Mouse (Mus musculus) cerebellum, postnatal 14 days (tissue): ENCODE results near the gene Krt35.

Source experiments
- DNase-seq, 2 experiments: peaks; one replicate each; pipeline ENCODE4 v3.0.0; 2021; ENCODE audit warnings: mixed read lengths in 2 of 2

Gene Krt35

DNA sequence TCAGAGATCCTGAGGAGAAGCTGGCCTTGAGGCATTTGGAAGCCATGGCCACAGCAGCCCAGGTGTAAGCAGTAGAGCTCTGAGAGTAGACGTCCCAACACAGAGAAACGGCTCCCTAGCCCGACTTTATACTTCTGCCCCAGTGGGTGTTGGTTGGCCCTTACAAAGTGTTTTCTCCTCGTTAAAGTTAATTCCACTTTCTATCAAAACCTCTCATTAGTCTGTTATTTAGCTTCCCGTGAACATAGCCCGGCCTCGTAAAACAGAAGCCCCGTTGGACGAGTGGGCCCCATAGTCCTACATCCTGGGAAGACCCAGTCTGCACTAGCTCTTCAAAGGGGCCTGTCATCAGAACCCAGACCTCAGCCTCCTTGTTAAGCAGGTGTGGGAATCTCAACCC is at the start of gene Krt35:
Gene Krt35, minus strand, starts transcription at position 101 of the 400 bp plus-strand sequence.
- no peak for DNase-seq

DNA sequence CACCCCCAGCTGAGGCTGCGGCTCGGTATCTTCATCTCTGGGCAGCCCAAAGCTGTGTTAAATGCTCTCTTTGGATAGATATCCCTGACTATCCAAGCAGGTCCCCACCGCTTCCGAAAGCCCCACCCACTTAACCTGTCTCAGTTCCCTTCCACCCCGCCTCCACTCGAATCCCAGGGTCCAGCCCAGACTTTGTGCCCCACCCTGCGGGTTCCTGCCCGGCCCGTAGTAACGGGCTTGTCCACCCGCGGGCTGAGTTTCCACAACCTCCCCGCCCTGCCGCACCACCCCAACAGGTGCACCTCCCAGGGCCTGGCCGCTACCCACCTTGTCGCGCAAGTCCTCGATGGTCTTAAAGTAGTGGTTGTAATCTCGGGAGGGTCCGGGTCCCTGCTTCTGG is 49.1 kb upstream of the Krt35 start:
- DNase-seq: no peak

DNA sequence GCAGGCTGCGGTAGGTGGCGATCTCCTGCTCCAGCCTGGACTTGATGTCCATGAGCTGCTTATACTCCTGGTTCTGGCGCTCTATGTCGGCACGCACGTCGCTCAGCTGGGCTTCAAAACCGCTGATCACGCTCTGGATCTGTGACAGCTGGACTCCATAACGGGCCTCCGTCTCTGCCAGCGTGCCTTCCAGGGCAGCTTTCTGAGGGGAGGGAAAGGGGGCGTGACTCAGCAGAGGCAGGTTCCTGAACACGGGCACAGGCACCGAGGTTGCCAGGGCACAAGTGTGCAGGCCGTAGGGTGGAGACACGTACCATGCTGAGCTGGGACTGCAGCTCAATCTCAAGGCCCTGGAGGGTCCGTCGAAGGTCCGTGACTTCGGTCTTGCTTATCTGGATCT is 44.9 kb upstream of the Krt35 start:
- no peak for DNase-seq

DNA sequence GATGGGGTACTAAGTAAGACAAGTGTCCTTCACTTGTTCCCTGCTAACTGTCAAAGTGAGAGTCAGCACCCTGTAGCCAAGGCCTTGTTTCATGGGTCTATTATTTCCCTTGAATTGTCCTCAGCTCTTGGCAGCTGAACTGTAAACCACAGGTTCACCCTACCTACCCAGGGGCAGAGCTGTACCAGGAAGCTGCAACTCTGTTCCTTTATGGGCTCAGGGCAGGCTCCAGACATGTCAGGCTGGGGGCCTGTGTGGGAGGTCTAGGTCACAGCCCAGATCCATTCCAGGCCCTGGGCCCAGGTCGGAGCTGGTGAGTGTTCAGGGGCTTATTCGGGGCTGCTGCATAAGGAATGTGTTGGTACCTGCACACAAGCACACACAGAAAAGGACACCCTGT is 43.4 kb upstream of the Krt35 start:
- DNase-seq: no peak

DNA sequence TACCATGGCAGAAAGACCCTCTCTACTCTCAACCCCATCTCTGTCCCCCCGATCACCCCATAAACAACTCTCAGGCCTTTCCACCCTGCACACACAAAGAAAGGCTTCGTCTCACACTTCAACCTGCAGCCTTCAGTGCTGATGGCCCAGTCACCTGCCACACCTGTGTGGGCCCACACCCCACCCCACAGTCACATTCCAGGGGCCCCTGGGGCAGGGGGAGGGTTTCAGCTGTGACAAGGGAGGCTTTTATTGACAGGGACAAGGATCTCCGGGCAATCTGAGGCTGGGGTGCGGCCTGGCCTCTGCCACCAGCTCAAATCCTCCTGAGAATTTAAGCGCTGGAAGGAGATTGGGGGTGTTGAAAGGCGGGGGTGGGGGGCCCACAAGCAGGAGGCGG is 42.8 kb upstream of the Krt35 start:
- DNase-seq: no peak

DNA sequence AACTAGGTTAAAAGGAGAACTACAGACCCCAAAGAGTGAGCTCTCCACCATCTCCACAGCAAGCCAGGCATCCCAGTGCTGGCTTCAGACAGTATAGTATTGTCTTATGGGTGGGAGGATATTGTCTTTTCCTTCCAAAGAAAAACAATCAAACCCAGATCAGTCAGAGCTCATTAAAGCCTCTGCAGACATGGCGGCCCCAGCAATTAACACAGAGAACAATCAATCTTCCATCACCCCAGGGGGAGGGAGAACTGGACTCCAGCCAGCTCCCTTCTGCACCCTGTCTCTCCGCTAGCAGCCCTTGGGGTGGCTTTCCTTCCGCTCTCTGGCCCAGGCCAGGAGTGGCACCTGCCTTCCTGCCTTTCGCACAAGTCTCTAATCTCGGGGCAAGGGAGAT is 41.7 kb upstream of the Krt35 start:
- no peak for DNase-seq

DNA sequence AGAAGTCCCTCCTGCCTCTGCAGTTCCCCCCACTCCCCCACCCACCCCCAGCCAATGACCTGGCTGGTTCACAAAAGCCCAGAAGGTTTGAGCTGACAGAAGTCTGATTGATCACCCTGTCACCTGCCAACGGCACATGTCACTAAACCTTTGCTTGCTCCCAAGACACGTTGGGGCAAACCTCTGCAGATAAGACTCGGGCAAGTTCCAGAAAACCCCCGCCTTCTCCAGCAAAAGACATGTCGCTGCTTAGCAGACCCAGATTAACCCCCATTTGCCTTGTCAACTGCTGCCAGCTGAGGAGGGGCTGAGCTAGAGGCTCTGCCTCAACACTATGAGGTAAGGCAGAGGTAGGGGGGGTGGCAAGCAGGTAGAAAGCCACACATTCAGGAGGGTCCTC is 40.5 kb upstream of the Krt35 start:
- DNase-seq: no peak

DNA sequence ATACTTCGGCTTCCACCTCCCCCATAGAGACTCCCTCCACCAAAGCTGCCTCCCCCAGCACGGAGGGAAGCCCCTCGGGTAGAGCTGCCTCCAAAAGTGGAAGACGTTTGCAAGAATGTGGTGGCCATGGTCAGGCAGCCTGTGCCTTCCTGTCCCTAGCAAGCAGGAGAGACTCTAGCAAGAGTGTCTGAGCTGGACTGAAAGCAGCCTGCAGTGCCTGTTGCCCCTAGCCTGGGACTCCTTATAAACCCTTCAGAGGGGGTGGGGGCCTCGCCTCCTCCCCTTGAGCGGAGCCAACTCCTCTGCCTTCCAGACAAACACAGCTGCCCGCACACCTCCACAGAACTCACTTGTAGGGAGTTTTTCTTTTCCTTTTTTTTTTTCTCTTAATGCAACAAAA is 39.7 kb upstream of the Krt35 start, which contains the start of gene Krt15:
Gene Krt15, minus strand, starts transcription at position 198 of the 400 bp plus-strand sequence.
- no peak for DNase-seq

DNA sequence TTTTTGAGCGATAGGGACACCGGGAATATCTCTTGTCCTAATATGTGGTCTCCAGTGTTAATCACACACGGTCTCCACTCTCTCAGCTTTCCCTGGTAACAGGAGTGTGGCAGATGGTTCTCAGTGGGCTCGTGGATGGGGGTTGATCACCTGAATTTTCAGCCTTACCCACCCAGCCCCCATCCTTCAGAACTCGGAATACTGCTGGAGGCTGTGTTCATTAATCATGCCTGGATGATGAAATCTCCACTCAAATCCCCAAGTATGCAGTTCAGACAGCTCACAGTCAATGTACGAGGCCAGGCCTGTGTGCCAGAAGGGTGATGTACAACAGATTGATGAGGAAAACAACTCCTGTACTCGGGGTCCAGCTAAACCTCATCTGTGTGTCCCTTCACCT is 28.9 kb upstream of the Krt35 start:
- peak; percentile 36 to 44 for DNase-seq

DNA sequence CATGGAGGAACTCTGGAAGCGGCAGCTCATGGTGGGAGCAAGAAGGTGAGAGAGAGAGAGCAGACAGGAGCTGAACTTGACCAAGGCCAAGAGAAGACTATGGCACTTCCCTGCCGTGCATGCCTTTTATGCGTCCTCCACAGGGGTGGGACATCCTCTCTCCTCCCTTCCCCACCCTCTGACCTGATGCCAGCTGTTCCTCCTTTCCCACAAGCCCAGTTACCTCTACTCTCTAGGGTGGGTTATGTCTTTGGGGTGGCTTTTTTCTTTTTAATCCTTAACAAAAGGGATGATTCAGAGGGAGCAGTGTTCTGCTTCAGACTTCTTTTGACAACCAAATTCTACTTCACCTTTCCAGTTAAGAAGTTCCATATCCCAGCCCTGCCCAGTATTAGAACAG is 25.4 kb upstream of the Krt35 start, which contains the start of gene Krt13:
Gene Krt13, minus strand, starts transcription at position 101 of the 400 bp plus-strand sequence.
- no peak for DNase-seq

DNA sequence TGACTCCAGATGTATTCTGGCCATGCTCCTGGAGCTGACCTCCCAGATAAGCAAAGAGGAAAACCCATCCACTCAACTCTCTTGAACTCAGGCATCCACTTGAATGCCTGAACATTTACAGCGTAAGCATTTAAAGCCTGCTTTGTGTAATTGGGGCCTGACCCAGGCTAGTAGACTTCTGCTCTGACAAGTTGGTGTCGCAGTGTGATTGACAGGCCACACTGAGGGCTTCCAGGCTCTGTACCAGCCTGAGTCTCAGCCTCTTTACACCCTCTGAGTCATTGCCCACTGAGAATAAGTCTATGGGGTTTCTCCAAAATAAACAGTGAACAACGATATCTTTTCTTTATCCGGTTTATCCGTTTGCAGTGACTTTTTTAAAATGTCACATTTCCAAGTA is 24.3 kb upstream of the Krt35 start:
- DNase-seq: no peak

DNA sequence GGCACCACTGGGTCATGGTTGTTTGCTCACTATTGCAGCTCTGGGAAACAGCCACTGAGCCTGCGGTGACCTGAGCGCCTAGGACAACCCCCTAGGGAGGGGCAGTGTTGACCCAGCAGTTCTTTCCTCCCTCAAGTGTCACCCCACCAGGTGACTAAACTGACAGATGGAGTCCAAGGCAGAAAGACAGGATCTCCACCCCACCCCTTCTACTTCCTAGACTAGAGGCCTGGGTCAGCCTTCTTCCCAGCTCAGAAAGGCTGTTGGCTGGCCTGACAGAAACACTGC is 17.6 kb upstream of the Krt35 start:
- no peak for DNase-seq

DNA sequence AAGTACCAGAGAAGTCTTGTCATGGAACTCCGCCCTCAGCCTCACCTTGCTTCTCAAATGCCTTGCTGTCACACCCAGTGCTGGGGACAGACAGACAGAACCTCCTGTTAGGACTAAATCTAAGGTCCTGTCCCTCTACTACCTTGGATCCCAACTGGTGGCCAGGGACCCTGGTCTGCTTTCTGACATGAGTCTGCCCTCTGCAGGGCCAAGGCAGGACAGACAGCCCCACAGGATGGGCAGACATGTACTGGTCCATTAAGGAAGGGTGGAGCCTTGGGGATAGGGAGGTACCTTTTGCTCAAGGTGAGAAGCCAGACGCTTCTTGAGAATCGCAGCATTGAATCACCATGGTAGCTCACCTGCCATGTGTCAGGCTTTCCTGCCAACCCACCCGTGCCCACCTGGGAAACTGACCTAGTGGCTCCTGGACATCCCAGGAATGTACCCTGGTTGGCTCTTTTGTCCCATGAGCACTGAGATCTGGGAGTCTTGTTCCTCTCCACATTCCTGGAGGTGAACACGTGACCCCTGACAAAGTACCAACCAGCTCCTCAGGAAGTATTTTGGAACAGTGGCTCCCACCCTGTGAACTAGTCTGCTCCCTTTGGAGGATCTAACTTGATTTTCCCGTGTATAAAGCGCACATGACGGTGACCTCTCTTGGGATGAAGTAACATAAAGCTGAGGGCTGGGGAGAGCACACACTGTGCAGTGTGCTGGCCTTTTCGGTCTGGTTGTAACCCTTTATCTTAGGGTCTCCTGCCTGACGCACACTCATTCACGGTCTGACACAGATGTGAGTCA is 17.1 kb upstream of the Krt35 start:
- DNase-seq: no peak

DNA sequence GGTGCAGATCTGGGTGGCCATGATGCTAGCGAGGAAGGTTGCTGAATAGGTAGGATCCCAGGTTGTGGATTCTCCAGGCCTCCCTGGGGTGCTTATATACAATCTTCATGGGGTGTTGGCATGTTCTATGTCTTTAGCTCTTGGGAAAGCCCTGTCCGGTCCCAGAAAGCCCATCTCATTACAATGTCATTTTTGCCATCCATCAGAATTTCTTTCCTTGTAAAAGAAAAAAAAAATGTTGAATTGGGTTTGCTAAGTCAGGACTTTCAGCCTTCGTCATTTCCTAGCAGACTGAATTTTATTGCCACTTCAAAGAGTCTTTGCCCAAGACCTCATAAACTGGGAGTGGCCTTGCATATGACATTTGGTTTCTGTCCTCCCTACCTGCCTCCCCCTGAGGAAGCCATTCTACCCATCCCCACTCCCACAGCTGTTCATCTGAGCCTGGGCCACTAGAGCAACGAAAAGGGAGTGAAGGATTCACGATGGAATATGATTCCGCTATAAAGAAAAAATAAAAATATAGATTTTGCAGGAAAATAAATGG is 9.6 kb upstream of the Krt35 start, which contains the start of gene Krt36:
Gene Krt36, minus strand, starts transcription at position 51 of the 547 bp plus-strand sequence.
- no peak for DNase-seq

DNA sequence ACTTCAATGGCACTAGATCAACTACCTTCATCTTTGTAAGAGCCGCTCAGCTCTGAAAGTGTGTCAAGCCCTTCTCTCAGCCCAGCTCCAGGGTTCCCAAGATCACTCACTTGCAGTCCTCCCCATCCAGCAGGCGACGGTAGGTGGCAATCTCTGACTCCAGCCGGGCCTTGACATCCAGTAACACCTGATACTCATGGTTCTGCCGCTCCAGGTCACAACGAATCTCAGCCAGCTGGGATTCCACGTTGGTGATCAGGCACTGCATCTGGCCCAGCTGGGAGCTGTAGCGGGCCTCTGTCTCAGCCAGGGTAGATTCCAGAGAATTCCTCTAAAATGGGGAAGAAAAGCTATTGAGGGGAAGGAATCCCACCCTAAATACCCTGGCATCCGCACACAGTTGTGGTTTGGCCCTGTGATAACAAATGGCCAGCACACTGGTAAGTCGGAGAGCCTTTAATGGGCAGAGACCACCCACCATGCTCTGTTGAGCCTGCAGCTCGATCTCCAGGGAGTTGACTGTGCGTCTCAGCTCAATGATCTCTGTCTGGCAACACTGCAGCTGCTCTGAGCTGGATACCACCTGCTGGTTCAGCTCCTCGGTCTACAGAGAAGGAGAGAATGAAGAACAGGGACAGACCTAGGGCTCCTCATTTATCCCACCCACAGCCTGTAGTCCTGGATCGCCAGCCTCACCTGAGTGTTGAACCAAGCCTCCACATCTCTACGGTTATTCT is 6.8 kb upstream of the Krt35 start:
- no peak for DNase-seq

DNA sequence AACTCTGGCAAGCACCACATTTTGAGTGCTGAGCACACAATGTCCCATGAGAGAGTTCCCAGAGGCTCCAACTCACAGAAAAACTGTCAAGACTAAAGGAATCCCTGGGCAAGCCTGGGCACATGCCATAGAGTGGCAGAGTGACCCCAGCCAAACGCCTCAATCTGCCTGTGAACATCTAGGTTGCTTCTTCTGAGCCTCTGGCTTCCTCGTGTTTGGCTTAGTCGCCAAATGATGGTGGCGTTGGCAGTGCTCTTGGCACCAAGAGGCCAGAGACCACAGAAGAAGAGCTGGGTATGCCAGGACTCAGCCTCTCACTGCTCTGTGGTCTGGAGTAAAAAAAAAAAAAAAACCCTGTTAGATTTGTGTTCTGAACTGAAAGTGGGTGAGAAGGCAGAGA is 4.3 kb upstream of the Krt35 start:
- DNase-seq: peak; percentile 17 to 22

DNA sequence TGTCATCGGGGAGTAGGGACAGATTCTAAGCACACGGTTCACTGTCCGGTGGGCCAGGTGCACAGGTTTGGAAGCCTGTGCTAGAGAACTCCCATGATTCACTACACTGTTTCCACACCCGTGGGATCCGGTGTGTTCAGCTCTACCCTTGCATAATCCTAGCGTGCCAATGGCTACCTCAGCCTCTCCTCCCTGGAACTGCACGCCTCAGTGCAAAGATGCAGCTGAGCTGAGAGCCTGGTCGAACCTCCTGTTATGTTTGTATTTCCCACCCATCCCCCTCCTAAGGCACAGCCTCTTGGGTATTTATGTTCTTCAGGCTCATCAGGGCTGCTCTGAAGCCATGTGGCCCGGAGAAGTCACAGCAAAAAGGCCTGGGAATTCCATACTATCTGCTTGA is 1.8 kb upstream of the Krt35 start:
- no peak for DNase-seq

DNA sequence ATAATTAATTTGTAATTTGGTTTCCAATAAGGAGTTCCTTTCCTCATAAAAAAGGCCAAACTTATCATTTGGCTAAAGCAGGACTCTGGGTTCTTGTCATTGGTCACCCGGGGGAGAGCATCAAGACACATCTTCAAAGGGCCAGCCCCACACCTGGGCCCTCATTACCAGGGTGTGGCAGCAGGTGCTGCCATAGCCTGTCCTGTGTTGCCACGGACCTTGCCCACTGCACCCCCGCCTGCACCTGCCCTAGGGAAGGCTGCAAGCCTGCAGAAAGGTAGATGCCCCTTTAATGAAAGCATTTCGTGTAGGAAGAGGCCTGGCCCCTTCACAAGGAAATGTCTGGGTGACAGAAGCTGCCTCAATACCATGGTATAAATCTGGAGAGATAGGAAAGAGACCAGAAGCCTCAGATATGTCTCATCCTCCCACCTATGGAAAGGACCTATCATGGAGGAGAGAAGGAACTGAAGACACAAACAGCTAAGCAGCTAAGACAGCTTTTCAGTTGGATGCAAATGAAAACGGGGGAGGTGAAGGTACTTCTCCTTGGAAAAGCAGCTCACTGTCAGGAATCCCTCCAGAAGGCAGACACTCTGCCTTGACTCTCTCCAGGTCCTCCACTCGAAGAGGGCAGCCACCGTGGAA is 7.5 kb downstream of the Krt35 start:
- no peak for DNase-seq

DNA sequence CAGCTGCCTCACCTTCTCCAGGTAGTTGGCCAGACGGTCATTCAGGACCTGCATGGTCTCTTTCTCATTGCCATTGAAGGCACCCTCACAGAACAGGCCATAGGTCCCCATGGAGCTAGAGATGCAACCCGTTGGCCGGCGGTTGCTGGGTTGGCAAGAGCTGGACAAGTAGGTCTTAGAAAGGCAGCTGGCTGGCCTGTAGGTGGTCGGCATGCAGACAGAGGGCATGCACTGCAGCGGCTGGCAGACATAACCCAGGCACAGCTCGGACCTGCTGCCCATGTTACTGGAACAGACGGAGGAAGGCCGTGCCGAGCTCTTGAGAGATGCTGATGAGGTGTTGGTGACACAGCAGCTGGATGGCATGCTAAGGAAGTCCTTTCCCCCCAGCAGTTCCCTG is 8.2 kb downstream of the Krt35 start, which contains the start of gene Krt32:
Gene Krt32, minus strand, starts transcription at position 366 of the 400 bp plus-strand sequence.
- peak; percentile 39 to 61 for DNase-seq

DNA sequence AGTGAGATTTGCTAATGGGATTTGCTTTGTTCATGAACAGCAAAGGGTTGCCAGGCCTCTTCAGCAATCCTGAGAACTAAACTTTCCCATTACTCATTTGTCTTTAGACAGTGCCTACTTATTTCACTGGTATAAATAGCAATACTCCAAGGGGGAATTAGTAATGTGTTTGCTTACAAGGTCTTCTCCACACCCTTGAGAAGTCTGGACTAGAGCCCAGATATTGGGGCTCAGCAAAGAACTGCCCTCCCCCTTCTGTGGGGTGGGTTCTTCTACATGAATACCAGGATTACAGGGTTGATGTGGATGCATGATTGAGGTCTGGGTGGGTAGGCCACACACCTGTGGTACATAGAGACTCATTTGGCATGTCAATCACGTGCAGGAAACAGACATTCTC is 22.2 kb downstream of the Krt35 start:
- DNase-seq: no peak

DNA sequence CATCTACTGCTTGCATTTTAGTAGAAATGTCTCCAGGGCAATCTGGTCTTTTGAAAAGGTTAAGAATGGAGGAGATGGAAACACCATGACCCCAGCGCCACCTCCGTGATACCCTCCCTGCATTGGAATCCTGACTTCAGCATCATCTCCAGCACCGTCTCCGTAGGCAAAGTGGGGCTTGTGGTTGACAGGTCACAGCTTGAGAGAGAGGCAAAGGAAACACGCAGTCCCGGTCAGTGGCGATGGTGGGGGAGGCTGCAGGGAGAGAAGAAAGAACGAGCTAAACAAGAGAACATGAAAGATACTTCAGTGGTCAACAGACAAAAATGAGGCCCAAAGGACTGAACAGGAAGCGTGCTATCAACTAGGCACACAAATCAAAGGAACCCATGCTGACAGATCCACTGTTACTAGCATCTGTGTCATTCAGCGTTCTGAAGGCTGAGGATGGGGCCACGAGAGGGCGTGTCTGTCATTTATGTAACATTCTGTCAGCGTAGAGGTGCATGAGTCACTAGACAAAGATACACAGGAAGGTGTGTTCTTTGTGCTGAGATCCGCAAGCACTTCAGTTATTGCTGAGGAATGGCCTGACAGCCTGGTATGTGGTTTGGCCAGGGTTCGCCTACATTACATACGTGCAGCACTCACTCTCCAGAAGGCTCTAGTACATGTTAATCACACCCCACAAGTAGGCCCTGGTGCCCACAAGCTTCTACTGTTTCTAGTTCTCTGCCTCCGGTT is 28.6 kb downstream of the Krt35 start:
- DNase-seq: no peak

DNA sequence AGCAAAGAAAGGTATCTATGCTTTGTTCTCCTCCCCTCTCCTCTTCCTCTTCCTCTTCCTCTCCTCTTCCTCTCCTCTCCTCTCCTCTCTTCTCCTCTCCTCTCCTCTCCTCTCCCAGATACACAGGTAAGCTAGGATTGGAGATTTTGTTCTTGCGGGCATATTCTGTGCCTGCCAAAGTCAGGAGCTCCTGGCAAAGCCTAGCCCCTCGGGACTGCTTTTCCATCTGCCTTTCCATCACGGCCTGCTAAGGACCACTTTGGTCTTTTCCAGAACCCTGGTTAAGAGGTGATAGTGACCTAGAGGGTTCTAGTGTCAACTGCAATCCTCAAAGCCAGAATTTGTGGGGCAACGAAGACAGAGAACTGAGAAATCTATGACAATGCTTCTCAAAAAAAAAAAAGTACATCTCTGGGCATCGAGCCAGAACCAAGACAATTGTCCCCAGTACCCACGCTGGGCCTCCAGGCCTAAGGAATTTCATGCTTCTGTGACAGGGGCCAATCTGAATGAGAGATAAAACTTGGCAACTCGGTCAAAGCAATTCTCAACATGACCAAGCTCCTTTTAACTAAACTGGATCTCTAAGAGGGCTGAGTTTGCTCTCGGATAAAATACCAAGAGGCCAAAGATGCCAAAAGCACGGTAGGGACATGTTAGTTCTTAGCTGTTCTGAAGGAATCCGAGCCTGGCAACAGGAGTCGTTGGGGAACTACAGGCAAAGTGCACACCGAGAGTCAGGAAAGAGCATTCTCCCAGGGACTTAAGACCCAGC is 29.6 kb downstream of the Krt35 start:
- peak; percentile 80 to 81 for DNase-seq
